Mouse (Mus musculus) lung, postnatal 36 days (tissue): ENCODE results near the gene Exd2.
A peak's percentile ranks its signal among the peaks of the same experiment; 100 is the strongest.

Source experiments
- DNase-seq: peaks from one replicate; pipeline ENCODE4 v3.0.0; 2022; ENCODE audit warnings: mixed read lengths

Gene Exd2

GRCm38 (mm10) chr12:80462942-80463651 lies at the start of gene Exd2:
Exd2 (plus strand) TSS chr12:80463095.
- peak; percentile 93 for DNase-seq

GRCm38 (mm10) chr12:80415100-80415499 lies 47.8 kb upstream of the Exd2 start:
- no peak for DNase-seq

GRCm38 (mm10) chr12:80427683-80428082 lies 35.2 kb upstream of the Exd2 start:
- DNase-seq: no peak

- no peak for DNase-seq
Measured at GRCm38 (mm10) chr12:80433266-80433665, 29.6 kb upstream of the Exd2 start.

GRCm38 (mm10) chr12:80434601-80434960 lies 28.3 kb upstream of the Exd2 start:
- peak; percentile 47 for DNase-seq

GRCm38 (mm10) chr12:80434961-80435691 lies 27.8 kb upstream of the Exd2 start:
- DNase-seq: peak; percentile 68

GRCm38 (mm10) chr12:80435887-80436286 lies 27.0 kb upstream of the Exd2 start:
- no peak for DNase-seq

GRCm38 (mm10) chr12:80436336-80436976 lies 26.4 kb upstream of the Exd2 start, which contains the start of gene Dcaf5:
Dcaf5 (minus strand) TSS chr12:80436601.
- peak; percentile 81 for DNase-seq

GRCm38 (mm10) chr12:80437051-80437675 lies 25.7 kb upstream of the Exd2 start:
- DNase-seq: no peak

- peak; percentile 32 for DNase-seq
Measured at GRCm38 (mm10) chr12:80440957-80441356, 21.9 kb upstream of the Exd2 start.

GRCm38 (mm10) chr12:80444525-80445109 lies 18.3 kb upstream of the Exd2 start:
- no peak for DNase-seq

- no peak for DNase-seq
Measured at GRCm38 (mm10) chr12:80453506-80453905, 9.4 kb upstream of the Exd2 start.

- DNase-seq: no peak
Measured at GRCm38 (mm10) chr12:80458033-80458432, 4.9 kb upstream of the Exd2 start.

GRCm38 (mm10) chr12:80462292-80462896 lies 501 bp upstream of the Exd2 start:
- DNase-seq: peak; percentile 10

- peak; percentile 11 for DNase-seq
Measured at GRCm38 (mm10) chr12:80463666-80464269, 873 bp downstream of the Exd2 start.

- DNase-seq: no peak
Measured at GRCm38 (mm10) chr12:80470206-80470605, 7.3 kb downstream of the Exd2 start.

- DNase-seq: no peak
Measured at GRCm38 (mm10) chr12:80471926-80472325, 9.0 kb downstream of the Exd2 start.

GRCm38 (mm10) chr12:80473731-80474130 lies 10.8 kb downstream of the Exd2 start:
- DNase-seq: no peak

- no peak for DNase-seq
Measured at GRCm38 (mm10) chr12:80479986-80480385, 17.1 kb downstream of the Exd2 start.

GRCm38 (mm10) chr12:80483397-80483796 lies 20.5 kb downstream of the Exd2 start:
- DNase-seq: no peak

- no peak for DNase-seq
Measured at GRCm38 (mm10) chr12:80493311-80493710, 30.4 kb downstream of the Exd2 start.

- DNase-seq: no peak
Measured at GRCm38 (mm10) chr12:80495691-80496090, 32.8 kb downstream of the Exd2 start.
